Mouse (Mus musculus) thymus, postnatal 4 days (tissue): Measurements from ENCODE around the gene Shb.
"Not testable (repeated sequence)": the region's sequence is repeated elsewhere in the genome, so short reads cannot be mapped to it uniquely, and the experiment has no call there.

Experiments
- DNase-seq: peaks from one replicate; pipeline ENCODE4 v3.0.0; 2021

Shb gene

DNA sequence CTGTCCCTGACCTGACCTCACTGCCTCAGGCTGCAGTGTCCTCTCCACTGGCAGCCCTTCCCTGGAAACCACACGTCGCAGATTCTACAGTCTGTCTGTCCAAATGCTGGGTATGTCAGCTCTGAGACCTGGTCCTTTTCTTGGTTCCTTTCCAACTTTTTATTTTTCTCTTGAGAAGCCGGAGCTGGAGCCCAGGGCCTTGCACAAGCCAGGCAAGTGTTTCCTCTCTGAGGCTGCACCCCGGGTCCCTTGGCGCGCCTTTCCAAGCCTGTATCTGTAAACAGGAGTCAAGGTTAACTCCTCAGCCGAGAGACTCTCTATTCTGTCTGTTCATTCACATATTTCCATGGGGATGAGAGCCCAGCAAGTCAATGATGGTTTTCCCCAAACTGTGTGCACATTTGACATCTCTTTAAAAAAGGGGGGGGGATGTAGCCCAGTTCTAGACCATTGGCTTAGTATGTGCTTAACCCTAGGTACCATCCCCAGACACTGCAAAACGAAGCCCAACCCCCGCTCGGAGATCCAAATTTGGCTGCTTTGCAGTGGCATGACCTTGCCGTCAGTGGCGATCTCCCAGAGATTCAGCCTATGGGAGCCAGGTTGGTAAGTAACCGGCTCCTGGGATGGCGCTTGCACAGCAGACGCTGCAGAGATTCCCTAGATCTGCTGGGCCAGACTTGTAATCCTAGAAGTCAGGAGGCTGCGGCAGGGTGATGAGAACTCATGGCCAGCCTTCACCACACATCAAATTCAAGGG lies 119.7 kb downstream of the Shb start:
- DNase-seq = no peak

DNA sequence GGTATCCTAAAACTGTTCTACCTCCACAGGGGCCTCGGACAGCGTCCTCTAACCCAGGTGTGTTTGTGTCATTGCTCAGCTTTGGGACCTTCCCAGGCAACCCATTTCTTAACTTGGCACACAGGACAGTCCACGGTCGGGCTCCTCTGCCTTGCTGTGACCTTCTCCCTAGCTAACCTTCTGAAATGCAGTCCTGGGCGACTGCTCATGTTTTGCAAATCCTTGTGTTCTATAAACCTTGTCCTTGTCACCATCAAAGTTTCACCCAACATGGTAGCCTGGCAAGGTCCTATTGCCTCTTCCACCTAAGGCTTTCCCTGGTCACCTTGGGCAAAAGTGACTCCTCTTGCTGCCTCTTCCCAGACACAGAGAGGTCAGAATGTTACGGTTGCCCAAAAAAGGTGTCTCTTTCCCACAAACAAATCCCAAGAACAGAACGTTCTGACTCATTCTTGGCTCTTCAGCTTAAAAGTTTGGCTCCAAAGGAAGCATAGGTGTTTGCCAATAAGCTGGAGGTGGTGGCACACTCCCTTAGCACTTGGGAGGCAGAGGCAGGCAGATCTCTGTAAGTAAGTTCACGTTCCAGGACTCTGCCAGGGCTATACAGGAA lies 121.0 kb downstream of the Shb start:
- no peak for DNase-seq

DNA sequence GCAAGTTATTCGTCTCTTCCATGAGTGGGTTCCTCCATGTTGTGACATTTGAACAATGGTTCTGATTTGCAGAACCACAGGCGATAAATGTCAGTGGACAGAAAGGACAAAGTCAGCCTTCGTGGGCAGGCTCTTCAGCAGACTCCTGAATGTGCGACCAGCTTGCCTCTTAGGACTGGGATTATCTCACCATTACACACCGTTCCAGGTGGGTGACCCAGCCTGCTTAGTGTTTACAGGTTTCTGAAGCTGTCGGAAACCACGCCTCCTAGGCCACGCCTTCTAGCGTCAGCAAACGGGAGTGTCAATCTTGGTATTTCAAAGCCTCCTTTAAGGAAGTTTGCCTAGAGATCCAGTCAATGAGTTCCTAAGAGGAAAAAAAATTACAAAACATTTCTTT lies 123.0 kb downstream of the Shb start:
- DNase-seq = peak; percentile 87

DNA sequence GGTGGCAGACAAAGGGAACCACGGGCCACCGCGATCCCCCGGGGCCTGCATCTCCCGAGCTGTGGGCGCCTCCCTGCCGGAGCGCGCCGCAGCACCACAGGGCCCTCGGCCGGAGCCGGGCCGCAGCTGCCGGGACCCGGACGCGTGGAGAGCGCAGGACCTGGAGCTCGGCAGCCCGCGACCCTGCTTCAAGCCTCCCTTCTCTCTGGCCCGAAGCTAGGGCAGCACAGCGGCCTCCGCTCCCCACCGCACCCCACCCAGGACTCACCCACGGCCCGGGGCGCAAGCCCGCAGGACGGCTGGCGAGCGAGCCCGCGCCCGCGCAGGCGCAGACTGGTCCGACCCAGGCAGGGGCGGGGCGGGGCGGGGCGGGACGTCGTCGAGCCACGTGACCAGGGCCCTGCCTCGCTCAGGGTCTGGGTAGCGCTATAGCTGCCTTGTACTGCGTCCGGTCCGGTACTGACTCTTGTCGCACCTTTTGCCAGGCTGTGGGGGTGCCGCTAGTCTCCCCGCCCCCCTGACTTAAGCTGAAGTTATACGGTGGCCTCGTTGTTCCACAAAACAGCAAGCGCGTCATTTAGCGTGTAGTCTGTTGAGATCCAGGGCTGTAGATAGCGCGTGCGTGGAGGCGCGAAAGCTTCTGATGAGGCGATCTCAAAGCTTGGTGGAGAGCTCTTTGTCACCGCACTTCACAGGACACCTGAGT lies 123.7 kb downstream of the Shb start, which contains the start of gene Slc25a51:
Gene Slc25a51, minus strand, starts transcription at position 340 of the 706 bp plus-strand sequence.
- peak; percentile 87 for DNase-seq

DNA sequence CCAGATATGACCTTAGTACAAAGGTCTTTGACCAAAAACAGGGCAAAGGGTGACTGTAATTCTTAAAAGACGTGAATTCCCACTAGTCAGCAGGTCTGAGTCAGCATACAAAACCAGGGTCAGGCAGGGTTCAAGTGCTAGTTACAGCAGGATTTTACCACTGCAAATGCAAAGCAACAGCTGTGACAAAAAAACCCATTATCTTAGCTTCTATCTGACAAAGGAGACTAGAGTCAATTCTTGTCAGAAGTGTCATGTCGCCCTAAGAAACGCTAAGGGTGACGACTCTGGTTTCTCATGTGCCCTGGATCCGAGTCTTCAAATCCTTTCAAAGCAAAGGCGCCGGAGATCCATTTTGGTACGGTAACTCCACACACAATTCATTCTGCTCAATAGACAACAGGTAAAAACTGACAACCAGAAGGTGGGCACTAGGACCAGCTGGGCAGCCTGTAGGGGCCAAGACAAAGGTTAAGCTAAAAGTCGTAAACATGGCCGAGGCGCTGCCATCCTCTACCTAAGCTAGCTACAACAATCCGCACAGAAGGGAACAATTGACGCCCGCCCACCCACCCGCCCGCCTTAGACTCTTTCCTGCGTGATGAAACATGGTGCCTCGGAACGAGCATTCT lies 124.5 kb downstream of the Shb start:
- DNase-seq = no peak

DNA sequence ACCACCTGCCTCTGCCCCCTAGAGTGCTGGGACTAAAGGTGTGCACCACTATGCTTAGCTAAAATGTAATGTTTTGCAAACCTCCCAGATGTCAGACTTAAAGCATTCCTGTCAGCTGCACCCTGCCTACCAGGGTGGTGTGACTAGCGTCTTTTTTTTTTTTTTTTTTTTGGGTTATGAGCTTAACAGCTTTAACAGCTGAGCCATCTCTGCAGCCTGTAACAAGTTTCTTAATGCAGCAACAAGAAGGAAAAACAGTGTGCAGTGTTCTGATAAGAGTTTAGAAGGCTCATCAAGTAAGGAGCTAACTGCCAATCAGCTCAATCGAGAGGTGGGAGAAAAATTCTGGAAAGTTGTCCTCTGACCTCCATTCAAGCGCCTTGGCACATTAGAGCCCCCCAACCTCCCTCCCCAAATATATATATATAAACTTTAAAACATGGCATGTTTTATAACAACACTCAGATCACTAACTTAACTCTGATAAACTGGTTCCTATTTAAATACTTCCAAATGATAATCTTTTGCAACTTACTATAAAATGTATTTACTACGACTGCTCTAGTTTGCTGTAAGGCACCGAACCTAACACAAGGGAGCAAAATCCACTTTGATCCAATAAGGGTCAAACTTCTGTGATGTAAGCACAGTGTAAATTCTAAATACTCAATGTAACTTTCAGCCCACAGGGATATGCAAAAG lies 125.1 kb downstream of the Shb start:
- DNase-seq = no peak

DNA sequence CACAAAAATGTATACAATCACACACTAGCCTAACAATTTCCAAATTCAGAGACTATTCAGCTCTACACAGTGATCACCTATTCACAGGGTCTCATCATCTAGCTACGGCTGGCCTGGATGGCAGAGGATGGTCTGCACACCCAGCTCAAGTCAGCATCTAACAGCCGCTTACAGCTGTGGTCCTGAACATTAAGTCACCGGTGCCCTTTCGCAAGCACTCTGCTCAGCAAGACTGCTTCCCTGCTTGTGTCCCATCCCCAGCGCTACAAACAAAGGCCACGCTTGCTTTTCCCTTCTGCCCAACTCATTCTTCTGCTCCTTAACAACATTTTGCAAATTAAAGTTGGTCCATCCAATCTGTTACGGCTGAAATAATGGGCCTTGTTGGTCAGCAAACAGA lies 125.9 kb downstream of the Shb start:
- no peak for DNase-seq

DNA sequence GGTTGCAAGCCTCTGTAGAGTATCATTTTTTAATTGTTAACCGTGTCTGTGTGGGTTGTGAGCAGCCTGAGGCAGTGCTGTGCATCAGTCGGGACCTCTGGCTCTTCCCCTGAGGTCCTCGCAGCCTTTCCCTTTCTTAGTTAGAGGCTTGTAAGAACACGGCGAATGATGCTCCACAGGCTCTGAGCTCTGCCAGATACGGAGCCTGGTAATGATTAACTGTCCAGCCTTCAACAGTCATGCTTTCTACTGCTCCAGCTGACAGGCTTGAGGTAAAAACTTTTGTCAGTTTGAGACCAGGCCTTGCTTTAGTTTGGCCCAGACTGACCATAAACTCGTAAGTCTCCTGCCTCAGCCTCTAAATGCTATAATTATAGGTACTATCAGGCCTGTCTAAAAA lies 127.0 kb downstream of the Shb start:
- DNase-seq = no peak

DNA sequence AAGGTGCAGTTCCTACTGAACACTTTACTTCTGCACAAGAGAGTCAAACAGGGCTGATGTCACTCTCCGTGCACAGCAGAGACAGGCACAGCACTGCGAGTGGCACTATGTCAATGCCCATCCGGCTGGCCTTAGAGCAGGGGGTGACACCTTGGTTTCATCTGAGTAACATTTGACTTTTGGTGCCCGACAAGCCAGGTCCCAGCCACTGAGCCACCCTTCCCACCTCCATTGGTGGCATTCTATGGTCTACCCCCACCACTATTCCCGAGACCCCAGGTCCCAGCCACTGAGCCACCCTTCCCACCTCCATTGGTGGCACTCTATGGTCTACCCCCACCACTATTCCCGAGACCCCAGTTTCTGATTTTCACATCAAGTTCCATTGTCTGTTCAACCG lies 128.2 kb downstream of the Shb start:
- no peak for DNase-seq

DNA sequence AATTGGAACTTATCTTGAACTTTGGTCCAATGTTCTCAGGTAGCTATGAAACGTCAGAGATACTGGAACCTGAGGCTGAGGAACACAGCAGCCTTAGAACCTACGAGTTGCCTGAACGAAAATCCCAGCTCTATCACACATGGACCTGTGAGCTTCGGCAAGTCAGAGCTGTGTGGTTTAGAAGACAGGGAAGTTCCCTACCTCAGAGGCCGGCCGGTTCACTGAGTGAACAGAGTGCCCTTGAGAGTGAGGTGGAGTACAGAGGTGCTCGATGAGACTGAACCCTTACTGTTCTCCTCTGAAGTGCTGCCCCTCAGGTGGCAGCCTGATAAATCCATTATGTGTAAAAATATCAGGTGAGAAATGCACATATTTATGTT lies 128.8 kb downstream of the Shb start:
- no peak for DNase-seq

DNA sequence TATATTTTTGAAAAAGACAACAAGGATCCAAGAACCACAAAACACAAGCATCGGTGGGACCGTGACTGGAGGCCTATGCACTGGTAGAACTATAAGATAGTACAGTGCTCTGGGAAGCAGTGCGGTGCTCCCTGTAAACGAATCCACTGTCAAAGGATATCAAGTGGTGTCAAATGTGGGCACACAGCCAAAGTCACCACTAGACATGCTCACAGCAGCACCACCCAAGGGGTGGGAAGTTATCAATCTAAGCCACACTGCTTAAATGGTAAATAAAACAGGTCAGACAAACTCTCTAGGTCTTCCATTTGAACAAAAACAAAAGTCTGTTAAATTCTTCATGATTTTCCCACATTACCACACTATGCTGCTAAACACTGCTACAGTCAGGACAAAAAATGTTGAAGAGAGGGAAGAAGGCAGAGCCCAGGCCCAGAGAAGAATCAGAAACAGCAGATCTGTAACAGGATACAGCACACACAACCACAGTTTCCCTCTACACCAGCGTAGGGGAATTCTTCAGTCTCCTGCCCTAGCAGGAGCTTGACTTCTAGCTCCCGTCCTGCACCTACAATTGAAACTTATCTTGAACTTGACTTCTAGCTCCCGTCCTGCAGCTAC lies 129.3 kb downstream of the Shb start:
- no peak for DNase-seq

DNA sequence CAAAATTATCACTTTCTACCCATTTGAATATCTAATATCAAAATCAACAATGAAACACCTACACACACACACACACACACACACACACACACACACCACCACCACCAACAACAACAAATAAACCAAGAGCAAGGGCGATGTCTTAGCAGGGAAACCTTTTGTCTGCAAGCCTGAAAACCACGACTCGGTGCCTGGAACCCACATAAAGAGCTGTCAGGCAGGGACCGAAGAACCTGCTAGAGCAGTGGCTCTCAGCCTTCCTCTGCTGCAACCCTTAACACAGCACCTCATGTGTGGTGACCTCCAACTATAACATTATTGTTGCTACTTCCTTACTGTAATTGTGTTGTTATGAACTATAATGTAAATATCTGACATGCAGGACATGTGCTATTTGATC lies 130.0 kb downstream of the Shb start:
- no peak for DNase-seq

DNA sequence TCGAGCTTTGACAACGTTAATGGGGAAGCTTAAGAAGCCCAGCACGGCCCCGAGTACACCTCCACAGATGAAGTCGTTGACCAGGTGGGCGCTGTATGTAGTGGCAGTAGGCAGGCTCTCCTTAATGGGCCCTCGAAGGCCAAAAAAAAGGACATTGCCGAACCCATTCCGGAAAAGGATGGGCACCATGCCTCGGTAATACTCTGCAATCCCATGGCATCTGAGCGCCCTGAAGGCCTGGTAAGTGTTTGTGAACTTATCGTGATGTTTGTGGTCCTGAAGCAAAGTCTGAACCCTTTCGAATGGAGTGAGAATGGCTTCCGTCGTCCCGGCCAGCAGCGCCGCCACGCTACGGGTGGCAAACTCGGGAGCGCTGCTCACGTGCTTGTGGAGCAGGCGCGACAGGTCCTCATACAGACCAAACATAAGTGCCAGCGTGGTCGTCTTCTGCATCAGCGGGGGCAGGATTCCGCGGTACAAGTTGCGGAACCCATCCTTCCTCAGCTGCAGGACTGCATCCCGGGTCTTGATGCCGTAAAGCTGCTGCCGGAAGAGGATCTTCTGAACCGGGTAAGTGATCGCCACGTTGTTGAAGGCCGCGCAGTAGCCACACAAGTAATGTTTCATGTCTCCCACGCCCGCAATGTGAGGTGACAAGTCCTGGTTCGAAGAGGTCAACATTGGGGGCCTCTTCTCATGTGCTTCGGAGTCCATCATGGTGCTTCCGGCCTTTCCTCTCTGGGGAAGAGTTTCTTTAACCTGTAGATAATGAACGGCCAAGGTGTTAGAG lies 132.7 kb downstream of the Shb start:
- no peak for DNase-seq

DNA sequence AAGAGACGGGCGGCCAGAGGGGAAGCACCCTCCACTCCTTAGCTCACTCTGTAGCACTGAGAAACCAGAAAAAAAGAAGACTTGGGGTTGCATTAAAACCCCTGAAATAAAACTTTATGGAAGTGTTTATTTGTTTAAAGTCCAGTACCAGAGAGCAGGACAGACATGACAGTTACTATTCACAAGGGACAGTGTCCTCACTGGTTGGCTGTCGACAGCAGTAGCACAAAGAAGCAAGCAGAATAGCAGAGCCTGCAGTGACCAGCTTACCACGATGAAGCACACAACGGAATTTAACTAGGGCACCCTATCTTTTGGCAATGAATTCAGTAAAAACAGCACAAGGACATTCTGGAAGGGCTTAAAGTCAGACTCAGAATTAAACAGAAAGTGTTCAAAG lies 134.0 kb downstream of the Shb start:
- not testable (repeated sequence) for DNase-seq

DNA sequence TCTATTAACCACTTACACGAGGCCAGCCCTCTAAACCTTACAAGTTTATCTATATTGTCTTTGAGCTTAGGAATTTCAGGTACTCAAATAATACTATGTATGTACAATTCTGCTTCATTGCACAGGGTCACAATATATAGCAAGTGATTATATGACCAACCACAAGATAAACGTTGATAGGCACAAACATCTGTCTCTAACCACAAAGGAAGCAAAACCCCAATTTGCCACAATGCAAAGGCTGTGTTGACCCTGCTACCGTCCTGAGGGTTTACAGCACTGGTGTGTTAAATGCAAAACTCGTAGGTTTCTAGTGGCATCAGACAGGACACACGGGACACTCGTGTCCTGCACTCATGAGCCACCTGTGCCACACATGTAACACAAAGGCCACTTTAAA lies 136.1 kb downstream of the Shb start:
- DNase-seq = not testable (repeated sequence)

DNA sequence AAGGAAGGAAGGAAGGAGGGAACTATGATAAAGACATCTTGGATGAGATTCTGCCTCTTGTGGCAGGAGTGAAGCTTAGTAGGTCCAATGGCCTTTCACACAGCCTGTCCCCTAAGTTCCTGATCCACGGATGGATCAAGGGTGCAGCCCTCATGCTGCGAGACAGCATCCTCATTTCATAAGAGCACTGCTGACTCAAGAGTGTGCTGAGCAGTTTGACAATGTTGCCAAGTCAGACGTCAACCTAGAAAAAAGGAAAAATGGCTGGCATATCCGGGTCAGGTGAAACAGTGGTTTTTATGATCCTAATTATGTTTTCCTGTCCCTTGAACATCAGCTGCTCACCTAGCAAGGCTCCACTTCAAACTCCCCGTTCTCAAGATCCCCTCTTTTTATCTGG lies 138.6 kb downstream of the Shb start:
- no peak for DNase-seq

DNA sequence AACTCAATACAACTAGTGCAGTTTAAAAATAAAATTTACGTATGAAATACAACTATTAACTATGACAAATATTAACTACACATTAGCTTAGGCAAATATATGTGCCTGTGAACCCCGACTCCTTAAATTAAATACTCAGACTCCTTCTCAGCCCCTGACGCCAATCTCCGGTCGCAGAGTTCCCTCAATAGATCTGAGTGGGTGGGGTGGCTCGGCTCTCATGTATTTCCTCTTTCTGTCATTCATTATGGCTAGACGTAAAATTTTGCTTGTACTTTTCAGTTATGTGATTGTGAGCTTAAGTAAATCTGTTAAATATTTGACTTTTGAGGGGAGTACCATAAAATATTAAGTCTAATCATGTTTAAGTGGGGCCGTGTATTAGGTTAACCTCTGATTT lies 139.3 kb downstream of the Shb start:
- DNase-seq = no peak

DNA sequence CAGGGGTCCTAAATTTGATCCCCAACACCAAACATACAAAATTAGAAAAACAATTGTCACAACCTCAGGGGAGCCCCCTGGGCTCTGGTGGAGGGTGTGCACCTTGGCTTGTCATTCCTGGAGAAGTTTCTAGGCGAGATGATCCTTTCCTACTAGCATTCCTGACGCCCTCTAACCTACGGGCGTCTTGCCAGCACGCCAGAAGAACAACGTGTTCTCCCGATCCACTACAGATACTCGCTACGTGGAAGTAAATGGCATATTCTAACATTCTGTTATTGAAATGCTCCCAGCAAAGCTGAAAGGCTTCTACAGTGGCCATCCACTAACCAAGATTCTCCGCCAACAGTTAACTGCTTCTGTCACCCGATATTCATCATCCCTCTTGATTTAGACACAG lies 139.7 kb downstream of the Shb start:
- DNase-seq = no peak

DNA sequence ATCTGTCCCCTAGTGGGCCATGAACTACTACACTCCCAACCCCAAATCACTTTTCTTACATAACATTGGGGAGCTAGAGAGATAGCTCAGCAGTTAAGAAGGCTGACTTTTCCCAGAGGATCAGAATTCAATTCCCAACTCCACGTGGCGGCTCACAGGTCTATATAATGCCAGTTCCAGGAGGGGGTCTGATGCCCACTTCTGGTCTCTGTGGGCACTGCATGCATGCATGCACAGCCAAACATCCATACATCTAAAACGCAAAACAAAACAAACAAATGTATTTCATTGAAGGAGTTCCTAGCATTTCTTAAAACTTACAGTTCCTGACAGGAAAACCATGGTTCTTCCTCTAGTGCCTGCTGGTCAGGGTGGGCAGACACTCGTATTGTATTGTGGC lies 140.2 kb downstream of the Shb start:
- no peak for DNase-seq

DNA sequence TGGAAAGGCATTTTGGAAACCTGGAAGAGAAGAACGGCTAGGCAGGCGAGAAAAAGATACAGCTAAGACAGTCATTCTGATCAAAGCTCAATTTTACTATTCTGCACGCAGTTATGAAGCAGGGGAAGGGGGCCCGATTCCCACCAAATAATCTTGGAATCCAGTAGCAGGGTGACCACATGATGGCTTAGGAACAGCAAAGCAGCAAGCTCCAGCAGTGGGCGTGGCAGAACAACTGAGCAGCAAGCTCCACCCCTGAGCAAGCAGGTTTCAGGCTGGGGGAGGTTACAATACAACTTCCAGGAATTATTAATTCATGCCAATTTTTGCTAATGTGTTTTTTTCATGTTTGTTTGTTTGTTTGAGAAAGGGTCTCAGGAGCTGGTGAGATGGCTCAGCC lies 145.0 kb downstream of the Shb start:
- DNase-seq = not testable (repeated sequence)

DNA sequence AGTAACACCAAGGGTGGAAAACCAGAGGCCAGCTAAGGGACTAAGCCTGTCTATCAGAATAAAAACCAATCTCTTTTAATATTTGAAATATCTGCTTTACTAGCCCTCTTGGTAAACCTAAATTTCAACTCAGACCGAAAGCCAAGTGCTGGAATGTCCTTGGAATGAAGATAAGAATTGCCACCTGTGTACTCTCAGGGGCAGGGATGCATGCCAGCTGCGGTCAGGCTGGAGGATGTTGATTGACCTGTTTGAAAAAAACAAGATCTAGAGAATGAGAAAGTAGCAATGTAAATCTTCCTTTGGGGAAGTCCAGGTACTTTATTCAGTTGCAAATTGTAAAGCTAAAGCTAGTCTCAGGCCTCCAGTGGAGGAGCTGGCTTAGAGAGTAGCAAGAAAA lies 150.1 kb downstream of the Shb start:
- not testable (repeated sequence) for DNase-seq
